Mouse (Mus musculus): ENCODE measurements around the gene Slc35f6.

The Slc35f6 gene

GRCm38 (mm10) chr5:30647815-30648560 lies at the start of gene Slc35f6:
Gene Slc35f6, plus strand, starts transcription at chr5:30647933.
- DNase-seq (ENCODE audit: low spot score), result peak; percentile 70

GRCm38 (mm10) chr5:30601397-30601796 lies 46.3 kb upstream of the Slc35f6 start:
- DNase-seq (ENCODE audit: low spot score), result no peak

- DNase-seq (ENCODE audit: low spot score), result no peak
Observed at GRCm38 (mm10) chr5:30603255-30603654, 44.5 kb upstream of the Slc35f6 start.

- no peak for DNase-seq (ENCODE audit: low spot score)
Observed at GRCm38 (mm10) chr5:30603926-30604325, 43.8 kb upstream of the Slc35f6 start.

GRCm38 (mm10) chr5:30604769-30605188 lies 43.0 kb upstream of the Slc35f6 start:
- no peak for DNase-seq (ENCODE audit: low spot score)

- no peak for DNase-seq (ENCODE audit: low spot score)
Observed at GRCm38 (mm10) chr5:30605649-30606048, 42.1 kb upstream of the Slc35f6 start.

- no peak for DNase-seq (ENCODE audit: low spot score)
Observed at GRCm38 (mm10) chr5:30606424-30607073, 41.2 kb upstream of the Slc35f6 start.

- DNase-seq (ENCODE audit: low spot score), result no peak
Observed at GRCm38 (mm10) chr5:30609094-30609493, 38.6 kb upstream of the Slc35f6 start.

GRCm38 (mm10) chr5:30609918-30610645 lies 37.7 kb upstream of the Slc35f6 start:
- no peak for DNase-seq (ENCODE audit: low spot score)

GRCm38 (mm10) chr5:30611091-30611490 lies 36.6 kb upstream of the Slc35f6 start:
- DNase-seq (ENCODE audit: low spot score), result no peak

GRCm38 (mm10) chr5:30611689-30612088 lies 36.0 kb upstream of the Slc35f6 start:
- DNase-seq (ENCODE audit: low spot score), result no peak

GRCm38 (mm10) chr5:30612575-30612974 lies 35.2 kb upstream of the Slc35f6 start:
- DNase-seq (ENCODE audit: low spot score), result no peak

- no peak for DNase-seq (ENCODE audit: low spot score)
Observed at GRCm38 (mm10) chr5:30613242-30613641, 34.5 kb upstream of the Slc35f6 start.

GRCm38 (mm10) chr5:30614221-30614620 lies 33.5 kb upstream of the Slc35f6 start:
- no peak for DNase-seq (ENCODE audit: low spot score)

- no peak for DNase-seq (ENCODE audit: low spot score)
Observed at GRCm38 (mm10) chr5:30615416-30615815, 32.3 kb upstream of the Slc35f6 start.

GRCm38 (mm10) chr5:30615819-30616218 lies 31.9 kb upstream of the Slc35f6 start:
- DNase-seq (ENCODE audit: low spot score), result no peak

- DNase-seq (ENCODE audit: low spot score), result no peak
Observed at GRCm38 (mm10) chr5:30616644-30617043, 31.1 kb upstream of the Slc35f6 start.

GRCm38 (mm10) chr5:30617357-30617756 lies 30.4 kb upstream of the Slc35f6 start:
- DNase-seq (ENCODE audit: low spot score), result no peak

GRCm38 (mm10) chr5:30617851-30618250 lies 29.9 kb upstream of the Slc35f6 start:
- no peak for DNase-seq (ENCODE audit: low spot score)

- no peak for DNase-seq (ENCODE audit: low spot score)
Observed at GRCm38 (mm10) chr5:30618376-30619003, 29.2 kb upstream of the Slc35f6 start.

- no peak for DNase-seq (ENCODE audit: low spot score)
Observed at GRCm38 (mm10) chr5:30619211-30619610, 28.5 kb upstream of the Slc35f6 start.

GRCm38 (mm10) chr5:30620567-30620966 lies 27.2 kb upstream of the Slc35f6 start:
- DNase-seq (ENCODE audit: low spot score), result no peak

Data from urinary bladder, postnatal 10 days (tissue).